Mouse (Mus musculus) olfactory bulb, adult 2 months (tissue): Measurements from ENCODE around the gene Plekhb2. TPM values are rescaled to one million over a fixed set of nuclear protein-coding genes. Genes with fewer than 3 reads are reported as not detected.

Source experiments
- H3K27ac ChIP-seq: fragments of 200-500 bp; 2 replicates; pipeline ENCODE4 v1.5.1; 2012; ENCODE audit warnings: low read depth, low read length; ENCODE audit not compliant: insufficient read depth
- H3K4me1 ChIP-seq: fragments of 200-500 bp; 2 replicates; pipeline ENCODE4 v1.6.1; 2012; ENCODE audit warnings: low read length; ENCODE audit not compliant: control insufficient read depth, insufficient read depth
- H3K4me3 ChIP-seq: fragments of 200-500 bp; 2 replicates; pipeline ENCODE4 v1.5.1; 2012; ENCODE audit warnings: mild to moderate bottlenecking, low read depth, low read length, moderate library complexity; ENCODE audit not compliant: insufficient read depth
- CTCF ChIP-seq: fragments of 200-500 bp; IDR thresholded peaks from 2 replicates; pipeline ENCODE4 v1.5.1; 2012; ENCODE audit warnings: low read depth, mild to moderate bottlenecking, low read length, moderate library complexity; ENCODE audit not compliant: insufficient read depth
- POLR2A ChIP-seq: fragments of 200-500 bp; IDR thresholded peaks from 2 replicates; pipeline ENCODE4 v1.6.1; 2012; ENCODE audit warnings: mild to moderate bottlenecking, low read depth, low read length, moderate library complexity; ENCODE audit not compliant: insufficient read depth
- WGBS: fragments of 180-500 bp; shearing (Covaris S2); methylation state at CpG from one replicate; pipeline ENCODE4 v1.1.7; 2018; 5-methylcytosine and 5-hydroxymethylcytosine counted together
- polyA plus RNA-seq: library from polyadenylated mRNA; stranded (reverse); fragments of >200 nt; gene quantifications from 2 replicates; pipeline ENCODE4 v1.2.4, GENCODE M21; 2012; ENCODE audit warnings: low replicate concordance; ENCODE audit not compliant: missing spikeins, insufficient read depth, insufficient read length

The Plekhb2 gene
- polyA plus RNA-seq, 1 experiment, result not detected

DNA sequence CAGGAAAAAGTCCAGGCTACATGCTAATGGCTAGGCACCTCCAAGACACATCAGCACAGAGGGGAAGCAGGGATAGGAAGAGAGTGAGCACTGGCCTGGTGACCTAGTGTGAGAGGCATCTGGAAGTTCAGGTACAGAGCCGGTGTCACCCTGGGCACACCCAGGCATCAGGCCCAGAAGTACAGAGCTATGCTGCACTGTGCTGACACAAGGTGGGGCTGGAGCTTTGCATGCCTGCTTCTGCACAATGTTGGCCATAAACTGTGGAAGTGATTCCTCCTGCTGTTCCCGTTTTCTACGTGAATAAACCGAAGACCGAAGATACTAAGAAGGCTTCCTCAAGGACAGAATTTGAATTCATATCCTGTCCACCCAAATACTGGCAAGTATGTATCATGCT, 46.3 kb downstream of the Plekhb2 start:
- Histone ChIP-seq H3K4me1 (0 out of 2 replicates have a peak, but pooled peaks cover 4% of the 10 kb centered on the region), H3K4me3 (no peak overlapping the region), H3K27ac (no peak overlapping the region)
- WGBS, result 95% methylated on average over 5 of the region's 5 CpGs
- TF ChIP-seq CTCF, result no peak
- no peak for TF ChIP-seq POLR2A

DNA sequence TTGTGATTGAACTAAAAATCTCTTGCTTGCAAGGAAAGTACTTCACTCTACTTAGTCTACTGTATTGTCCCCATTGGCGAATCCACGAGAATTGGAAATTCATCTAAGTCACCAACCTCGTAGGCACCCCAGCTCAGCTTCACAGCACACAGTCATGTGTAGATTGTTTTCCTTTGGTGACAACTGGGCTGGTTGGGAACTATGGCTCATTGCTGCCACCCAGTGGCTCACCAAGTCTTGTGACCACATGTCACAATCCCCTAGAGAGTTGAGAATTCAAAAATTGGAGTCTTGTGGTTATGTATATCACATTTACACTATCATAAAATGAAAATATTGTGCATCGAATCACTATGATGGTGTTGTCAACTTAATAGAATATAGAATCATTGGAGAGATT, 47.1 kb downstream of the Plekhb2 start:
- Histone ChIP-seq H3K4me1 (no peaks in the 10 kb centered on the region), H3K27ac (no peak overlapping the region), H3K4me3 (no peak overlapping the region)
- 54% methylated on average over 4 of the region's 4 CpGs for WGBS
- no peak for TF ChIP-seq POLR2A
- TF ChIP-seq CTCF, result no peak

DNA sequence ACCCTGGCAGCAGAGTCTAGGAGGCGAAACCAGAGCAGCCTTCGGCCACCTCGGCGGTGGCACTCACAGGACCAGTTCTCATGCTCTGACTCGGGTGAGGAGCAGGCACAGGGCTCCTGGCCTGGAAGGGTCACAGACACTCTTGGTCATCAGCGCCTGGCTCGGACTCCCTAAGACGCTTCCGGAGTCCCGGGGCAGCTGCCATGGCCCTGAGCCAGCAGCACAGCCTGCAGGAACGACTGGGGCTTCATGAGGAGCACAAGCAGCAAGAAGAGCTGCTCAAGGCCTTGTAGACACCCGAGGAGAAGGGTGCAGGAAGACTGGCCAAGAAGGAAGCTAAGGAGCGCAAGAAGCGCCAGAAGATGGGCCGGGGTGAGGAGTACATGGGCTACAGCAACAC, 78.9 kb downstream of the Plekhb2 start:
- WGBS, result 87% methylated on average over 15 of the region's 15 CpGs
- Histone ChIP-seq H3K4me3 (no peak overlapping the region), H3K4me1 (no peaks in the 10 kb centered on the region), H3K27ac (no peak overlapping the region)
- TF ChIP-seq POLR2A (no peak), CTCF (no peak)

Other genes with a start within 250 kb of the Plekhb2 start
- gene Fam168b, start 6.9 kb upstream of the Plekhb2 start, polyA plus RNA-seq, result 285 TPM in 1 of 2 replicates, not detected in the other